Mouse (Mus musculus) small intestine, adult 2 months (tissue): ENCODE data around the gene Lrrc4b. TPM values are rescaled to one million over a fixed set of nuclear protein-coding genes. Genes with fewer than 3 reads are reported as not detected.

ENCODE experiments used
- H3K27ac ChIP-seq: fragments of 200-500 bp; 2 replicates; pipeline ENCODE4 v1.5.1; 2012; ENCODE audit warnings: low read depth, low read length, control low read depth, inconsistent platforms; ENCODE audit not compliant: insufficient read depth
- H3K27me3 ChIP-seq: fragments of 200-500 bp; 2 replicates; pipeline ENCODE4 v1.6.1; 2012; ENCODE audit warnings: mild to moderate bottlenecking, moderate library complexity, low read length, inconsistent platforms; ENCODE audit not compliant: control insufficient read depth, insufficient read depth
- H3K36me3 ChIP-seq: fragments of 200-500 bp; 2 replicates; pipeline ENCODE4 v1.6.1; 2012; ENCODE audit warnings: mild to moderate bottlenecking, low read length, control low read depth, inconsistent platforms; ENCODE audit not compliant: control insufficient read depth, insufficient read depth
- H3K4me1 ChIP-seq: fragments of 200-500 bp; 2 replicates; pipeline ENCODE4 v1.6.1; 2012; ENCODE audit warnings: low read length, inconsistent platforms, mixed read lengths; ENCODE audit not compliant: control insufficient read depth, insufficient read depth, insufficient read length
- H3K4me3 ChIP-seq: fragments of 200-500 bp; 2 replicates; pipeline ENCODE4 v1.5.1; 2012; ENCODE audit warnings: low read depth, mild to moderate bottlenecking, control low read depth, inconsistent platforms, low read length, moderate library complexity
- CTCF ChIP-seq: fragments of 200-500 bp; IDR thresholded peaks from 2 replicates; pipeline ENCODE4 v1.5.1; 2012; ENCODE audit warnings: low read depth, mild to moderate bottlenecking, control low read depth, inconsistent platforms, low read length, moderate library complexity, mixed read lengths; ENCODE audit not compliant: insufficient replicate concordance, insufficient read length; ENCODE audit errors: extremely low read depth
- POLR2A ChIP-seq: fragments of 200-500 bp; IDR thresholded peaks from 2 replicates; pipeline ENCODE4 v1.6.1; 2012; ENCODE audit warnings: low read depth, mild to moderate bottlenecking, control low read depth, inconsistent platforms, low read length, moderate library complexity
- WGBS: fragments of 180-500 bp; shearing (Covaris S2); methylation state at CpG from one replicate; pipeline ENCODE4 v1.1.7; 2018; 5-methylcytosine and 5-hydroxymethylcytosine counted together
- polyA plus RNA-seq: library from polyadenylated mRNA; depleted of rRNA; stranded (reverse); fragments of >200 nt; gene quantifications from 2 replicates; pipeline ENCODE4 v1.2.3, GENCODE M21; 2012

The Lrrc4b gene
- polyA plus RNA-seq, 1 experiment = 1.1 TPM

- 12% methylated on average over 20 of the region's 20 CpGs for WGBS
- Histone ChIP-seq H3K27ac (no peak overlapping the region), H3K4me1 (no peaks in the 10 kb centered on the region), H3K36me3 (no peaks in the 10 kb centered on the region), H3K4me3 (no peak overlapping the region), H3K27me3 (peaks cover 17% of the 10 kb centered on the region)
- TF ChIP-seq CTCF (no peak), POLR2A (no peak)
These were observed 14.7 kb downstream of the Lrrc4b start for GRCm38 (mm10) chr7:44443268-44444173.

GRCm38 (mm10) chr7:44444886-44445527 lies 16.2 kb downstream of the Lrrc4b start:
- H3K4me1 ChIP-seq = no peaks in the 10 kb centered on the region
- no peak for TF ChIP-seq POLR2A
- TF ChIP-seq CTCF = no peak
- no peaks in the 10 kb centered on the region for H3K36me3 ChIP-seq
- H3K27ac ChIP-seq = no peak overlapping the region
- H3K4me3 ChIP-seq = no peak overlapping the region
- peaks cover 17% of the 10 kb centered on the region for H3K27me3 ChIP-seq
- 7% methylated on average over 28 of the region's 29 CpGs for WGBS

GRCm38 (mm10) chr7:44445528-44445923 lies 16.7 kb downstream of the Lrrc4b start:
- Histone ChIP-seq H3K4me3 (no peak overlapping the region), H3K27me3 (peaks cover 17% of the 10 kb centered on the region), H3K36me3 (no peaks in the 10 kb centered on the region), H3K4me1 (no peaks in the 10 kb centered on the region), H3K27ac (no peak overlapping the region)
- TF ChIP-seq POLR2A = no peak
- TF ChIP-seq CTCF = no peak
- WGBS = 10% methylated on average over 7 of the region's 7 CpGs

- TF ChIP-seq POLR2A (no peak), CTCF (no peak)
- Histone ChIP-seq H3K27ac (no peak overlapping the region), H3K4me3 (no peak overlapping the region), H3K4me1 (no peaks in the 10 kb centered on the region), H3K27me3 (peaks cover 15% of the 10 kb centered on the region), H3K36me3 (no peaks in the 10 kb centered on the region)
- WGBS = 37% methylated on average over 12 of the region's 12 CpGs
These were observed 17.4 kb downstream of the Lrrc4b start for GRCm38 (mm10) chr7:44446070-44446855.

GRCm38 (mm10) chr7:44453256-44453655 lies 24.4 kb downstream of the Lrrc4b start:
- 6% methylated on average over 3 of the region's 3 CpGs for WGBS
- Histone ChIP-seq H3K4me3 (no peak overlapping the region), H3K27ac (no peak overlapping the region), H3K27me3 (no peaks in the 10 kb centered on the region), H3K4me1 (no peaks in the 10 kb centered on the region), H3K36me3 (no peaks in the 10 kb centered on the region)
- TF ChIP-seq POLR2A = no peak
- no peak for TF ChIP-seq CTCF

- H3K27me3 ChIP-seq = 0 out of 2 replicates have a peak, but pooled peaks cover 3% of the 10 kb centered on the region
- TF ChIP-seq POLR2A (no peak), CTCF (no peak)
- H3K4me1 ChIP-seq = no peaks in the 10 kb centered on the region
- 53% methylated on average over 1 of the region's 1 CpGs for WGBS
- no peak overlapping the region for H3K27ac ChIP-seq
- no peak overlapping the region for H3K4me3 ChIP-seq
- no peaks in the 10 kb centered on the region for H3K36me3 ChIP-seq
These were observed 27.5 kb downstream of the Lrrc4b start for GRCm38 (mm10) chr7:44456302-44456701.
